Mouse (Mus musculus): ENCODE data around the gene Cuedc1. TPM values are rescaled to one million over a fixed set of nuclear protein-coding genes. Genes with fewer than 3 reads are reported as not detected.

The Cuedc1 gene
- 21.6 and 27.9 TPM in 2 replicates for polyA plus RNA-seq (2015; fragmentation: Nextera tagmentation; extraction: Ambion mirVana)

DNA sequence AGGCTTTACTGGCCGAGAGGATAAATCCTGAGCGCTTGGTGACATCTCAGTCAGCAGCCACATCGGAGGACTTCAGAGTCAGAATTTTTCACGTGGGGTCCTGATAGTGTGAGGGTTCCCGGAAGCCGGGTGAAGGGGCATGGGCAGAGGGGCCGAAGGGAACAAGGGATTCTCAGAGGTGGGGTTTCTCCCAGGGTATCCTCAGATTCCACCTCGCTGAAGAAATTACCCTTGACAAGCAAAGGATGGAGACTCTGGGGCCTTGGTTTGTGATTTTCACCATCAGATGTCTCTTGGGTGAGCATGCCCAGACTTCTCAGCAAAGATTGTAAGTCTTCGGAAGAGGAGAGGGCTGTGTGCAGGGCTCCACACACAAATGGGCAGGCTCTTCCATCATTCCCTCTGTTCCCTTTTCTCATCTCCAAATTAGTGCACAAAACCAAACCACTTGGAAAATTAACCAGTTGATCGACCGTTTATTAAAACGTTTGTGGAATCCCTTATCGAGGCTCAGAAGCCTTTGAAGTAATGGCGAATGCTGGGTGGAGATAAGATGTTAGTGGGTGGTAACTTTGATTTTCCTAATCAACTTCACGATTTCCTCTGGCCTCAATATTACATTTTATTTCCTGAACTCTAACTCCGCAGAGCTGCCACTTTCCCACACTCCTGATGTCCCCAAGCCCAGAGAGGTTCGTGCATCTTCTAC, at the start of gene Cuedc1:
Gene Cuedc1, plus strand, starts transcription at position 38 of the 709 bp plus-strand sequence.

DNA sequence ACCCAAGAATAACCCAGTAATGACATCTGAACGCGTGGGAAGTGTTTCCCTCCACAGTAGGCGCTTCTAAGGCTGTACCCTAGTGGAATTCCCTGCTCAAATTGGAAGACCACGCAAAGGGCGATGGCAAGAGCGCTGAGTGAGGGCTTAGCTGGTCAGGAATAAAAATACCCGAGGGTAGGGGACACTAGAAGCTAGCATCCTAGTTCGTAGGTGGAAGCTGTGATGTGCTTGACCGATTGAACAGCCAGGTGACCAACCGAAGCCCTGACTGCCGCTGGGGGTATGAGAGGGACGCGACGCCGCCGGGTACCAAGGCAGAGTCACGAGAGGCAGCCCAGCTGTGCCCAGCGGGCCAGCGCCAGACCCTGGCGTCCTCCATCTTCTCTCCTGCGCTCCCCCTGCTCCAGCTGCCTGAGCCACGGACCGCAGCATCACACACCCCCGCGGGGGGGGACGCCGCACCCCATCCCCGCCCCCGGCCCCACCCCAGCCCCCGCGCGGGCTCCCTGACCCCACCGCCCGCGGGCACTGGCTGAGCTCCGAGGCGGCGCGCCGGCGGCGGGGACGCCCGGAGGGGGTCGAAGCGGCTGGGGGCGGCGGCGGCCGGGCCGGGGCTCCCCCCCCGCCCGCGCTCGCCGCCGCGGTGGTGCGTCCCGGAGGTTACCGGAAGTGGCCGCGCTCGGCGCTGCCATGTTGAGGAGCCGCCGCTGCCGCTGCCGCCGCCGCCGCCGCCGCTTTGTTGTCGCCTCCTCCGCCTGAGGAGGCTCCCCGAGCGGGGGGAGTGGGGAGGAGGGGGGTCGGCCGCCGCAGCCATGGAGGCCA, 30.1 kb upstream of the Cuedc1 start, which contains the start of gene Vezf1:
Gene Vezf1, plus strand, starts transcription at position 694 of the 825 bp plus-strand sequence.

DNA sequence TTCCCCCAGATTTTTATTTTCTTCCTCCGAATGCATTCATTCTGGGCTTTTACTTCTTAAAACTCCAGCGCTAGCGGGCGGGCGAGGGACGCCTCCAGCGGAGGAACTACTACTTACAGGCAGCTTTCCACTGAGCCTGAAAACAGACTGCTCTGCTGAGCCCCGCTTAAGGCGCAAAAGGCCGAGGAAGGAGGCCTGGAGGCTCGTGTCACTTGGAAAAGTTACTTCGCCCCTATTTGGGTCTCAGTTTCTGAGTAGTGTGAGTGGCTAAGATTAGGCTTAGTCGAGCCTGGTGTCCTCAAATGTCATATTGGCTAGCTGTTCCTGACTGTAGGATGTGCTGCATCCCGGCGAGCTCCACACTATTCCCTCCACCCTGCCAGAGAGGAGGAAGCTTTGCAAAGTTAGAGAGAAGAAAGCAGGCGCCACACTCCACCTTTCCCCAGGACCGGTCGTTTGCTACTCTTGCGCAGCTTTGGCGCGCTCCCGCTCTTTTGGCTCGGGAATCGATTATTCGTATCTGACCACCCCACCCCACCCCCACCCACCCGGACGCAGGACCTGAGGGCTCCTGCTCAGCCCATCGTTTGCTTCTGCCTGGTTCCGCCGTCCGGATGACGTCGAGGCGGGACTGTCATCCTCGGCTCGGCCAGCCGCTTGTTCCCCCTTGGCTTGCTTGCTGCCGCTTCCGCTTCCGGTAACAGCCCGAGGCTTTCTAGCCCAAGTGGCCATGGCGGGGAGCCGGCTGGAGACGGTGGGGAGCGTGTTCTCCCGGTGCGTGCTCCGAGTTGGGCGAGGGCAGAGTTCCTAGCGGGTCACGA, 106.1 kb downstream of the Cuedc1 start, which contains the start of gene Mrps23:
Gene Mrps23, plus strand, starts transcription at position 677 of the 821 bp plus-strand sequence.

Other genes starting within 250 kb of the Cuedc1 start
- gene Mks1, start 244.8 kb upstream of the Cuedc1 start, polyA plus RNA-seq (2015; fragmentation: Nextera tagmentation; extraction: Ambion mirVana) = 5.8 and 10.8 TPM in 2 replicates
- gene Epx, start 222.5 kb upstream of the Cuedc1 start, polyA plus RNA-seq (2015; fragmentation: Nextera tagmentation; extraction: Ambion mirVana) = not detected in 2 replicates
- gene Olfr462, start 205.8 kb upstream of the Cuedc1 start, polyA plus RNA-seq (2015; fragmentation: Nextera tagmentation; extraction: Ambion mirVana) = not detected in 2 replicates
- not detected in 2 replicates for gene Olfr463, start 200.7 kb upstream of the Cuedc1 start, polyA plus RNA-seq (2015; fragmentation: Nextera tagmentation; extraction: Ambion mirVana)
- gene Olfr464, start 177.1 kb upstream of the Cuedc1 start, polyA plus RNA-seq (2015; fragmentation: Nextera tagmentation; extraction: Ambion mirVana) = not detected in 2 replicates
- gene Dynll2, start 110.5 kb upstream of the Cuedc1 start, polyA plus RNA-seq (2015; fragmentation: Nextera tagmentation; extraction: Ambion mirVana) = 24.7 and 29.8 TPM in 2 replicates
- 107 and 152 TPM in 2 replicates for gene Srsf1, start 50.7 kb upstream of the Cuedc1 start, polyA plus RNA-seq (2015; fragmentation: Nextera tagmentation; extraction: Ambion mirVana)
- 22.3 and 26.7 TPM in 2 replicates for gene Vezf1, start 29.8 kb upstream of the Cuedc1 start, polyA plus RNA-seq (2015; fragmentation: Nextera tagmentation; extraction: Ambion mirVana)
- 87.0 and 108 TPM in 2 replicates for gene Mrps23, start 106.3 kb downstream of the Cuedc1 start, polyA plus RNA-seq (2015; fragmentation: Nextera tagmentation; extraction: Ambion mirVana)
- gene Ccdc182, start 196.0 kb downstream of the Cuedc1 start, polyA plus RNA-seq (2015; fragmentation: Nextera tagmentation; extraction: Ambion mirVana) = 0.11 TPM in 1 of 2 replicates, not detected in the other